In the genomic region with DNA sequence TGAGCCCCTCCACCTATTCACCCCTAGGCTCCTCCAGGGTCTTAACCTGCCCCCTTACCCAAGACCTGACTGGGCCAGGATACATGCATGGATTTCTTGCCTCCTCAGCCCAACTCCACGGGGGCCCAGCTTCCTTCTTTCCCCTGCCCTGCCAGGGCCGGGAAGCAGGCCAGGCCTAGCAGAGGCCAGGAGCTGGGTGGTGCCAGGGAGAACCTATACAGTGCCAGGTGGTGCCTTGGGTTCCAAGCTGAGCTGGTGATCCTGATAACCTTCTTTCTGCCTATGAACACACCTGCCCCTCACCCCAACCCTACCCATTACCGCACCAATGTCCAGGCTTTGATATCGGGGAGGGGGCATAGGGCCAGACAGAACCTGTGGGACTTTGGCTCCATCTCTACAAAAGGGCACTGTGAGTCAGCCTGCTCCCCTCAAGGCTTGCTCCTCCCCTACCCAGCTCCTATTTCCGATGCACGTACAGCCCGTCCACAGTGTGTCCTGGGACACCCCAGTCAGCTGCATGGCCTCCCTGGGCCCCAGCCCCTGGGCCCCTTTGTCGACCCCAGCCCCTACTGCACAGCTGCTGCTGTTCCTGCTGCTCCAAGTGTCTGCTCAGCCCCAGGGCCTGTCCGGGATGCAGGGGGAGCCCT, we compare ENCODE assay signal across 7 mouse cellular contexts. TPM values are rescaled to one million over a fixed set of nuclear protein-coding genes. Genes with fewer than 3 reads are reported as not detected.
DNase-seq lines count a peak whose midpoint lies in the region; ATAC-seq and TF ChIP-seq lines count a peak whose summit lies in the region.

A gene (plus strand): TSS at position 431 of the 650 bp plus-strand sequence.

- no peak within 1 kb of the TSS for H3K27ac ChIP-seq in lung, embryonic 15.5 days
- H3K27ac ChIP-seq in heart, embryonic 16.5 days (ENCODE audit: low read length): no peak within 1 kb of the TSS
- H3K27ac ChIP-seq in macrophage: no peak within 1 kb of the TSS

- no peak within 1 kb of the TSS for H3K9ac ChIP-seq in lung, embryonic 15.5 days
- H3K9ac ChIP-seq in heart, embryonic 16.5 days (ENCODE audit: low read length): no peak within 1 kb of the TSS

- H3K4me3 ChIP-seq in lung, embryonic 15.5 days: peak within 1 kb of the TSS; percentile 51
- H3K4me3 ChIP-seq in lung, adult 2 months (replicated peaks; ENCODE audit: extremely low read depth, low read depth, low read length): no peak within 1 kb of the TSS
- peak within 1 kb of the TSS; percentile 70 for H3K4me3 ChIP-seq in heart, embryonic 16.5 days (ENCODE audit: low read length)
- peak within 1 kb of the TSS; percentile 62; the same call in 1 of the 2 replicates for H3K4me3 ChIP-seq in macrophage (ENCODE audit: inconsistent target)

- H3K79me2 ChIP-seq in macrophage (ENCODE audit: inconsistent target): no peaks in the 10 kb centered on the region

- no peaks in the 10 kb centered on the region for H3K27me3 ChIP-seq in lung, embryonic 15.5 days
- no peaks in the 10 kb centered on the region for H3K27me3 ChIP-seq in heart, embryonic 16.5 days (ENCODE audit: control insufficient read depth, insufficient read depth, low read length)

- H3K9me3 ChIP-seq in lung, embryonic 15.5 days: no peaks in the 10 kb centered on the region
- no peaks in the 10 kb centered on the region for H3K9me3 ChIP-seq in heart, embryonic 16.5 days (replicated peaks; ENCODE audit: control insufficient read depth, low read length)

- no peak for TF ChIP-seq CTCF in lung, adult 2 months (IDR thresholded peaks at IDR 0.05; ENCODE audit: insufficient read depth, low read length)

- H3K36me3 ChIP-seq in lung, embryonic 15.5 days: no peaks in the 10 kb centered on the region
- H3K36me3 ChIP-seq in heart, embryonic 16.5 days (ENCODE audit: control insufficient read depth, insufficient read depth): no peaks in the 10 kb centered on the region
- H3K36me3 ChIP-seq in macrophage (ENCODE audit: inconsistent target): no peaks in the 10 kb centered on the region

- TF ChIP-seq POLR2A in lung, adult 2 months (IDR thresholded peaks at IDR 0.05; ENCODE audit: borderline replicate concordance, extremely low read depth, low read depth, low read length): no peak

- ATAC-seq in lung, embryonic 15.5 days (ENCODE audit: borderline replicate concordance, extremely low read depth, low FRiP score, low TSS enrichment): no peak
- no peak for ATAC-seq in heart, embryonic 16.5 days (replicated peaks; ENCODE audit: extremely low read depth, insufficient read depth, low FRiP score)

- H3K4me2 ChIP-seq in lung, embryonic 15.5 days: peak within 1 kb of the TSS; percentile 90
- H3K4me2 ChIP-seq in heart, embryonic 16.5 days (ENCODE audit: low read depth, low read length): peak within 1 kb of the TSS; percentile 84

- DNase-seq in lung, adult 2 months: no peak
- peak; percentile 93 for DNase-seq in cerebellum, adult 9-10 months
- DNase-seq in c-Kit-positive CD71-positive TER-119-positive erythroid progenitor cells, embryonic 14.5 days (ENCODE audit: low spot score): no peak
- DNase-seq in retina, embryonic 14.5 days (ENCODE audit: low spot score): no peak

- WGBS in lung, embryonic 15.5 days: 49% methylated on average over 9 of the region's 9 CpGs
- 59% methylated on average over 9 of the region's 9 CpGs for WGBS in lung, adult 2 months
- WGBS in heart, embryonic 16.5 days: 62% methylated on average over 9 of the region's 9 CpGs
- 78% methylated on average over 9 of the region's 9 CpGs for WGBS in macrophage (ENCODE audit: missing documents)

- peaks cover 19% of the 10 kb centered on the region for H3K4me1 ChIP-seq in lung, embryonic 15.5 days
- H3K4me1 ChIP-seq in lung, adult 2 months (ENCODE audit: control insufficient read depth, insufficient read depth, low read length): peaks cover 7% of the 10 kb centered on the region; the same call in 1 of the 2 replicates
- H3K4me1 ChIP-seq in heart, embryonic 16.5 days (ENCODE audit: control insufficient read depth, insufficient read depth, low read length): peaks cover 14% of the 10 kb centered on the region

RNA-seq across cellular contexts. Expression of the gene that starts here (rescaled TPM):
- 4.7 and 6.1 TPM in 2 replicates for polyA plus RNA-seq in lung, embryonic 15.5 days (2015; fragmentation: Nextera tagmentation; extraction: Ambion mirVana)
- 1.8 and 1.9 TPM in 2 replicates for polyA plus RNA-seq in lung, adult 2 months (2012; rRNA removed)
- polyA plus RNA-seq in heart, embryonic 16.5 days (2015; fragmentation: Nextera tagmentation; extraction: Ambion mirVana): 3.5 and 3.8 TPM in 2 replicates
- 10 to 100 TPM in 8 of 26 experiments, 1 to 10 TPM in 17, under 1 TPM in 1; 0.49 to 20.4 (median 6.1) TPM for total RNA-seq in macrophage (2018; cell fraction: chromatin; rRNA removed)
- total RNA-seq in macrophage (2018; cell fraction: cytosol; rRNA removed): 1 to 10 TPM; 2.9 to 7.9 (median 4.4) TPM
- 10 to 100 TPM in 7 of 26 experiments, 1 to 10 TPM in 16, under 1 TPM in 3; 0.75 to 14.9 (median 5.7) TPM for total RNA-seq in macrophage (2018; cell fraction: nucleus; rRNA removed)
- polyA plus RNA-seq in macrophage (2018): 3.0 to 7.4 TPM (median 4.9 TPM) in 3 replicates
